Mouse (Mus musculus) CH12.LX (cell line): ENCODE measurements around the gene Stab1. TPM values are rescaled to one million over a fixed set of nuclear protein-coding genes. Genes with fewer than 3 reads are reported as not detected.

Experiments
- DNase-seq: peaks from one replicate; pipeline ENCODE4 v3.0.0-alpha.2; 2013; ENCODE audit errors: extremely low read depth
- H3K27ac ChIP-seq: 2 replicates; pipeline ENCODE4 v1.5.1; 2012; ENCODE audit warnings: low read depth, mild to moderate bottlenecking, control low read depth, moderate library complexity; ENCODE audit not compliant: insufficient read depth
- H3K27me3 ChIP-seq: replicated peaks from 2 replicates; pipeline ENCODE3; 2012; ENCODE audit warnings: inconsistent platforms
- H3K36me3 ChIP-seq, 2 experiments: replicated peaks in 1 of 2; 2 replicates each; pipeline versions ENCODE3 to v1.6.1; 2012; ENCODE audit warnings: inconsistent platforms in 1 of 2, low read length in 1 of 2, mild to moderate bottlenecking in 1 of 2, mixed read lengths in 1 of 2, moderate library complexity in 1 of 2; ENCODE audit not compliant: control insufficient read depth in 1 of 2, insufficient read depth in 1 of 2
- H3K4me1 ChIP-seq, 2 experiments: 2 replicates each; pipeline ENCODE4 v1.6.1; 2012; ENCODE audit warnings: inconsistent platforms in 1 of 2, moderate library complexity in 1 of 2; ENCODE audit not compliant: insufficient read depth in 2 of 2, control insufficient read depth in 1 of 2
- H3K4me2 ChIP-seq: 2 replicates; pipeline ENCODE4 v1.6.1; 2012; ENCODE audit warnings: low read depth, mild to moderate bottlenecking, control low read depth; ENCODE audit not compliant: poor library complexity, insufficient read depth, severe bottlenecking
- H3K4me3 ChIP-seq, 3 experiments: fragments of 150-350 bp in 1 of 3; sonication (generic) in 1 of 3; replicated peaks in 1 of 3; 2 replicates each; pipeline versions ENCODE3 to v1.5.1; 2011 to 2012; ENCODE audit warnings: low read depth in 2 of 3, low read length in 2 of 3, mild to moderate bottlenecking in 2 of 3, moderate library complexity in 2 of 3, control low read depth in 1 of 3, improper control_type of control experiment in 1 of 3, inconsistent platforms in 1 of 3, mixed read lengths in 1 of 3; ENCODE audit not compliant: poor library complexity in 1 of 3
- H3K79me2 ChIP-seq: replicated peaks from 2 replicates; pipeline ENCODE4 v1.6.1; 2012; ENCODE audit warnings: mild to moderate bottlenecking, moderate library complexity; ENCODE audit not compliant: control insufficient read depth, poor library complexity, insufficient read depth, severe bottlenecking; ENCODE audit errors: extremely low read depth
- H3K9ac ChIP-seq: 2 replicates; pipeline ENCODE4 v1.6.1; 2012; ENCODE audit warnings: low read depth, mild to moderate bottlenecking, control low read depth, moderate library complexity; ENCODE audit not compliant: insufficient read depth
- H3K9me3 ChIP-seq: replicated peaks from 2 replicates; pipeline ENCODE3; 2012; ENCODE audit warnings: low read length, inconsistent platforms, mixed read lengths
- BHLHE40 ChIP-seq: IDR thresholded peaks from 2 replicates; pipeline ENCODE4 v1.6.1; 2011; ENCODE audit warnings: mild to moderate bottlenecking, low read depth, low read length, improper control_type of control experiment
- CHD1 ChIP-seq: IDR thresholded peaks from 2 replicates; pipeline ENCODE4 v1.6.1; 2012; ENCODE audit warnings: low read depth, low read length, improper control_type of control experiment, inconsistent platforms
- EP300 ChIP-seq: IDR thresholded peaks from 2 replicates; pipeline ENCODE4 v1.6.1; 2011; ENCODE audit warnings: low read length, improper control_type of control experiment
- HCFC1 ChIP-seq: IDR thresholded peaks from 2 replicates; pipeline ENCODE4 v1.6.1; 2012; ENCODE audit warnings: low read depth, mild to moderate bottlenecking, inconsistent platforms, low read length, improper control_type of control experiment
- JUND ChIP-seq: conservative IDR thresholded peaks from 2 replicates; pipeline ENCODE4 v1.6.1; 2011; ENCODE audit warnings: low read depth, low read length, improper control_type of control experiment
- KAT2A ChIP-seq: IDR thresholded peaks from 2 replicates; pipeline ENCODE4 v1.6.1; 2012; ENCODE audit warnings: low read length, improper control_type of control experiment, inconsistent platforms; ENCODE audit not compliant: insufficient replicate concordance
- MAX ChIP-seq: IDR thresholded peaks from 2 replicates; pipeline ENCODE4 v1.6.1; 2011; ENCODE audit warnings: low read length, improper control_type of control experiment
- RCOR1 ChIP-seq: conservative IDR thresholded peaks from 2 replicates; pipeline ENCODE4 v1.6.1; 2012; ENCODE audit warnings: low read depth, mild to moderate bottlenecking, inconsistent platforms, low read length, improper control_type of control experiment
- SIN3A ChIP-seq: IDR thresholded peaks from 2 replicates; pipeline ENCODE4 v1.6.1; 2012; ENCODE audit warnings: low read length, improper control_type of control experiment, inconsistent platforms
- SMC3 ChIP-seq: IDR thresholded peaks from 2 replicates; pipeline ENCODE4 v1.6.1; 2011; ENCODE audit warnings: low read depth, low read length, improper control_type of control experiment
- TCF12 ChIP-seq: IDR thresholded peaks from 2 replicates; pipeline ENCODE4 v1.6.1; 2014; ENCODE audit warnings: low read depth, mild to moderate bottlenecking, inconsistent platforms, low read length, improper control_type of control experiment
- ZMIZ1 ChIP-seq: IDR thresholded peaks from 2 replicates; pipeline ENCODE4 v1.6.1; 2012; ENCODE audit warnings: low read depth, mild to moderate bottlenecking, inconsistent platforms, low read length, improper control_type of control experiment
- dilution Hi-C: fragments of 300-500 bp; cut with MboI; formaldehyde crosslinking; loops from 2 replicates; pipeline ENCODE4 v1.14.3; 2020; ENCODE audit warnings: low sequenced_read_pairs; ENCODE audit not compliant: extremely low pct_unique_long_range_greater_than_20kb, extremely low pct_ligation_motif_present
- in situ Hi-C: fragments of 300-500 bp; cut with MboI; formaldehyde crosslinking; loops from 3 replicates; pipeline ENCODE4 v1.14.3; 2019; ENCODE audit warnings: low sequenced_read_pairs, low pct_ligation_motif_present, low pct_unique_long_range_greater_than_20kb, mixed read lengths
- polyA plus RNA-seq: library from polyadenylated mRNA; unstranded; fragments of >175 nt; gene quantifications from 2 replicates; pipeline ENCODE4 v1.2.1, GENCODE M21; 2012; ENCODE audit warnings: low read depth; ENCODE audit not compliant: insufficient read length
- total RNA-seq, 2 experiments: library from RNA; depleted of rRNA; stranded (reverse); fragments of 300-350 nt in 1 of 2; fragments of >200 nt in 1 of 2; gene quantifications; 2 replicates each; pipeline ENCODE4 v1.2.3; 2012 to 2014

The Stab1 gene
- total and polyA plus RNA-seq, 3 experiments, result 3.9 to 11.2 (median 5.8) TPM

GRCm38 (mm10) chr14:31205562-31206467 lies 37.4 kb upstream of the Stab1 start:
- peaks cover 5 to 24% of the 10 kb centered on the region in 2 experiments; a peak in 3 of 4 replicates for H3K4me1 ChIP-seq
- H3K27ac ChIP-seq, result peak overlapping the region; percentile 21
- H3K4me2 ChIP-seq, result peak overlapping the region; percentile 95

GRCm38 (mm10) chr14:31205244-31205561 lies 36.8 kb upstream of the Stab1 start:
- H3K4me2 ChIP-seq, result peak overlapping the region; percentile 95
- H3K4me3 ChIP-seq, result peak overlapping the region; percentile 79 to 97 (median 88)
- H3K79me2 ChIP-seq, result peaks cover 29% of the 10 kb centered on the region
- no peaks in the 10 kb centered on the region for H3K9me3 ChIP-seq
- dilution Hi-C loops, result no loop called here
- H3K9ac ChIP-seq, result peak overlapping the region; percentile 93
- peaks cover 30 to 45% of the 10 kb centered on the region in 2 experiments for H3K36me3 ChIP-seq
- peaks cover 10% of the 10 kb centered on the region for H3K27me3 ChIP-seq
- H3K27ac ChIP-seq, result peak overlapping the region; percentile 19
- TF ChIP-seq ZMIZ1, result no peak
- no peak for TF ChIP-seq JUND
- no peak for TF ChIP-seq RCOR1
- no peak for TF ChIP-seq CHD1
- TF ChIP-seq KAT2A, result no peak
- no peak for TF ChIP-seq EP300
- no peak for TF ChIP-seq MAX
- no peak for TF ChIP-seq SIN3A
- no peak for TF ChIP-seq SMC3
- DNase-seq, result peak; percentile 24
- H3K4me1 ChIP-seq, result peaks cover 7 to 24% of the 10 kb centered on the region in 2 experiments; a peak in 3 of 4 replicates
- in situ Hi-C loops, result no loop called here

More at GRCm38 (mm10) chr14:31205562-31206467, 37.4 kb upstream of the Stab1 start:
- TF ChIP-seq SIN3A (0 out of 2 replicates have a peak, but pooled peaks have one; percentile 18), TCF12 (no peak), BHLHE40 (0 out of 2 replicates have a peak, but pooled peaks have one; percentile 35), HCFC1 (peak; percentile 23; the same call in 1 of the 2 replicates), ZMIZ1 (0 out of 2 replicates have a peak, but pooled peaks have one; percentile 11)
- TF ChIP-seq, all 38 proteins: peak for 4
- Histone ChIP-seq H3K9ac (peak overlapping the region; percentile 93), H3K27me3 (peaks cover 12% of the 10 kb centered on the region), H3K36me3 (peaks cover 25 to 39% of the 10 kb centered on the region in 2 experiments), H3K4me3 (peak overlapping the region; percentile 79 to 97 (median 88)), H3K79me2 (peaks cover 29% of the 10 kb centered on the region), H3K9me3 (no peaks in the 10 kb centered on the region)
- in situ Hi-C loops, result no loop called here
- peak; percentile 39 for DNase-seq
- dilution Hi-C loops, result no loop called here
